Mouse (Mus musculus): ENCODE measurements around the gene Rarres1.

- TF ChIP-seq POLR2A (IDR thresholded peaks at IDR 0.05; ENCODE audit: insufficient read length, low read depth) (no peak), CEBPB (IDR thresholded peaks at IDR 0.05; ENCODE audit: insufficient read depth, poor library complexity, severe bottlenecking) (no peak), MAX (IDR thresholded peaks at IDR 0.05; ENCODE audit: low read depth) (no peak), USF1 (IDR thresholded peaks at IDR 0.05; ENCODE audit: low read depth) (no peak), SRF (IDR thresholded peaks at IDR 0.05; ENCODE audit: control insufficient read depth, insufficient read length, low read depth) (no peak), TCF3 (IDR thresholded peaks at IDR 0.05; ENCODE audit: insufficient read length, low read depth) (no peak), TCF12 (IDR thresholded peaks at IDR 0.05; ENCODE audit: insufficient read depth, poor library complexity, severe bottlenecking) (no peak), POLR2AphosphoS2 (IDR thresholded peaks at IDR 0.05; ENCODE audit: insufficient read length, low read depth) (no peak), E2F4 (IDR thresholded peaks at IDR 0.05; ENCODE audit: insufficient read depth) (no peak), REST (IDR thresholded peaks at IDR 0.05; ENCODE audit: insufficient read depth, insufficient read length) (no peak), MYOG (IDR thresholded peaks at IDR 0.05; ENCODE audit: control insufficient read depth in 1 of 3, insufficient read depth in 1 of 3, insufficient read length in 2 of 3, low read depth in 2 of 3) (no peak)
These were observed at the start of gene Rarres1 for GRCm38 (mm10) chr3:67515274-67515801.
